Mouse (Mus musculus) mature B cell (primary cell): ENCODE data around the gene Per3.

Experiments used
- in situ Hi-C: fragments of 300-500 bp; cut with MboI; formaldehyde crosslinking; loops from 2 replicates; pipeline ENCODE4 v1.14.3; 2019

The Per3 gene

GRCm38 (mm10) chr4:150958536-150958935 lies 85.9 kb downstream of the Per3 start:
- in situ Hi-C loops: no loop called here

- in situ Hi-C loops: no loop called here
These were observed 87.4 kb downstream of the Per3 start for GRCm38 (mm10) chr4:150957106-150957458.

- in situ Hi-C loops: no loop called here
These were observed 87.9 kb downstream of the Per3 start for GRCm38 (mm10) chr4:150956369-150957105.
